Mouse (Mus musculus): ENCODE results near the gene Chrna7. TPM values are rescaled to one million over a fixed set of nuclear protein-coding genes. Genes with fewer than 3 reads are reported as not detected.

Chrna7 gene
- 4.5 and 5.8 TPM in 2 replicates for polyA plus RNA-seq (2015; fragmentation: Nextera tagmentation; extraction: Ambion mirVana)

GRCm38 (mm10) chr7:63212084-63212723, at the start of gene Chrna7:
Gene Chrna7, minus strand, starts transcription at chr7:63212569.
- under 1% methylated on average over 65 of the region's 73 CpGs for WGBS
- peak; percentile 94 for ATAC-seq
- H3K27ac ChIP-seq: peak within 1 kb of the TSS; percentile 75

GRCm38 (mm10) chr7:63249404-63249803, 37.0 kb upstream of the Chrna7 start:
- WGBS: 79% methylated on average over 2 of the region's 2 CpGs

More at GRCm38 (mm10) chr7:63212084-63212723, at the start of gene Chrna7:
- Histone ChIP-seq H3K4me3 (replicated peaks) (peak within 1 kb of the TSS; percentile 76), H3K9me3 (no peaks in the 10 kb centered on the region), H3K27me3 (peaks cover 11% of the 10 kb centered on the region), H3K36me3 (no peaks in the 10 kb centered on the region), H3K4me1 (replicated peaks) (peaks cover 8% of the 10 kb centered on the region), H3K9ac (replicated peaks) (peak within 1 kb of the TSS; percentile 77), H3K4me2 (replicated peaks) (peak within 1 kb of the TSS; percentile 91)

GRCm38 (mm10) chr7:63237852-63238516, 25.6 kb upstream of the Chrna7 start:
- H3K27me3 ChIP-seq: no peaks in the 10 kb centered on the region
- no peak overlapping the region for H3K4me3 ChIP-seq (replicated peaks)
- no peak overlapping the region for H3K4me2 ChIP-seq (replicated peaks)
- ATAC-seq: no peak
- H3K27ac ChIP-seq: no peak overlapping the region
- no peaks in the 10 kb centered on the region for H3K9me3 ChIP-seq
- WGBS: 80% methylated on average over 3 of the region's 3 CpGs
- H3K4me1 ChIP-seq (replicated peaks): no peaks in the 10 kb centered on the region
- H3K9ac ChIP-seq (replicated peaks): no peak overlapping the region
- H3K36me3 ChIP-seq: no peaks in the 10 kb centered on the region

More at GRCm38 (mm10) chr7:63249404-63249803, 37.0 kb upstream of the Chrna7 start:
- Histone ChIP-seq H3K27me3 (no peaks in the 10 kb centered on the region), H3K9ac (replicated peaks) (no peak overlapping the region), H3K4me3 (replicated peaks) (no peak overlapping the region), H3K36me3 (no peaks in the 10 kb centered on the region), H3K4me2 (replicated peaks) (no peak overlapping the region), H3K27ac (no peak overlapping the region), H3K9me3 (no peaks in the 10 kb centered on the region), H3K4me1 (replicated peaks) (no peaks in the 10 kb centered on the region)
- no peak for ATAC-seq

GRCm38 (mm10) chr7:63225066-63225780, 12.9 kb upstream of the Chrna7 start:
- 22% methylated on average over 7 of the region's 7 CpGs for WGBS
- no peaks in the 10 kb centered on the region for H3K9me3 ChIP-seq

GRCm38 (mm10) chr7:63211641-63212083, 707 bp downstream of the Chrna7 start:
- peaks cover 11% of the 10 kb centered on the region for H3K27me3 ChIP-seq
- no peaks in the 10 kb centered on the region for H3K36me3 ChIP-seq
- H3K9me3 ChIP-seq: no peaks in the 10 kb centered on the region
- H3K4me1 ChIP-seq (replicated peaks): peaks cover 8% of the 10 kb centered on the region
- peak overlapping the region; percentile 77 for H3K9ac ChIP-seq (replicated peaks)
- H3K4me2 ChIP-seq (replicated peaks): peak overlapping the region; percentile 91
- ATAC-seq: no peak
- no peak overlapping the region for H3K27ac ChIP-seq
- WGBS: 2% methylated on average over 13 of the region's 13 CpGs
- peak overlapping the region; percentile 76 for H3K4me3 ChIP-seq (replicated peaks)

More at GRCm38 (mm10) chr7:63225066-63225780, 12.9 kb upstream of the Chrna7 start:
- no peak for ATAC-seq
- Histone ChIP-seq H3K27me3 (no peaks in the 10 kb centered on the region), H3K4me1 (replicated peaks) (no peaks in the 10 kb centered on the region), H3K27ac (no peak overlapping the region), H3K9ac (replicated peaks) (no peak overlapping the region), H3K4me3 (replicated peaks) (no peak overlapping the region), H3K4me2 (replicated peaks) (no peak overlapping the region), H3K36me3 (no peaks in the 10 kb centered on the region)

- WGBS: 8% methylated on average over 4 of the region's 4 CpGs
- Histone ChIP-seq H3K4me2 (replicated peaks) (no peak overlapping the region), H3K4me1 (replicated peaks) (peaks cover 8% of the 10 kb centered on the region), H3K36me3 (no peaks in the 10 kb centered on the region), H3K27ac (no peak overlapping the region), H3K9ac (replicated peaks) (no peak overlapping the region), H3K4me3 (replicated peaks) (no peak overlapping the region), H3K27me3 (peaks cover 11% of the 10 kb centered on the region), H3K9me3 (no peaks in the 10 kb centered on the region)
- ATAC-seq: no peak
Measured at GRCm38 (mm10) chr7:63209501-63209900, 2.9 kb downstream of the Chrna7 start.

- Histone ChIP-seq H3K36me3 (no peaks in the 10 kb centered on the region), H3K4me1 (replicated peaks) (peaks cover 8% of the 10 kb centered on the region), H3K4me2 (replicated peaks) (no peak overlapping the region), H3K9me3 (no peaks in the 10 kb centered on the region), H3K27ac (no peak overlapping the region), H3K4me3 (replicated peaks) (no peak overlapping the region), H3K27me3 (peaks cover 11% of the 10 kb centered on the region), H3K9ac (replicated peaks) (no peak overlapping the region)
- ATAC-seq: no peak
- 73% methylated on average over 2 of the region's 2 CpGs for WGBS
Measured at GRCm38 (mm10) chr7:63207137-63207536, 5.2 kb downstream of the Chrna7 start.

- H3K9me3 ChIP-seq: no peaks in the 10 kb centered on the region
- no peaks in the 10 kb centered on the region for H3K36me3 ChIP-seq
- no peak for ATAC-seq
- 50% methylated on average over 2 of the region's 2 CpGs for WGBS
- no peak overlapping the region for H3K9ac ChIP-seq (replicated peaks)
- no peak overlapping the region for H3K27ac ChIP-seq
- peaks cover 9% of the 10 kb centered on the region; the same call in 1 of the 2 replicates for H3K4me1 ChIP-seq (replicated peaks)
- H3K27me3 ChIP-seq: no peaks in the 10 kb centered on the region
- no peak overlapping the region for H3K4me3 ChIP-seq (replicated peaks)
- no peak overlapping the region for H3K4me2 ChIP-seq (replicated peaks)
Measured at GRCm38 (mm10) chr7:63195560-63195959, 16.8 kb downstream of the Chrna7 start.

GRCm38 (mm10) chr7:63189647-63190534, 22.5 kb downstream of the Chrna7 start:
- no peaks in the 10 kb centered on the region for H3K9me3 ChIP-seq
- H3K4me1 ChIP-seq (replicated peaks): peaks cover 8% of the 10 kb centered on the region; the same call in 1 of the 2 replicates
- H3K36me3 ChIP-seq: no peaks in the 10 kb centered on the region
- H3K27ac ChIP-seq: peak overlapping the region; percentile 52
- peak; percentile 72 for ATAC-seq
- 75% methylated on average over 13 of the region's 13 CpGs for WGBS
- H3K9ac ChIP-seq (replicated peaks): no peak overlapping the region; the same call in 1 of the 2 replicates
- H3K4me2 ChIP-seq (replicated peaks): no peak overlapping the region
- H3K4me3 ChIP-seq (replicated peaks): no peak overlapping the region
- H3K27me3 ChIP-seq: no peaks in the 10 kb centered on the region

GRCm38 (mm10) chr7:63170063-63170787, 42.1 kb downstream of the Chrna7 start:
- Histone ChIP-seq H3K4me1 (replicated peaks) (no peaks in the 10 kb centered on the region), H3K4me2 (replicated peaks) (no peak overlapping the region), H3K27me3 (no peaks in the 10 kb centered on the region), H3K36me3 (no peaks in the 10 kb centered on the region), H3K27ac (no peak overlapping the region), H3K4me3 (replicated peaks) (no peak overlapping the region), H3K9me3 (no peaks in the 10 kb centered on the region), H3K9ac (replicated peaks) (no peak overlapping the region)
- WGBS: 75% methylated on average over 3 of the region's 3 CpGs
- no peak for ATAC-seq

- ATAC-seq: no peak
- Histone ChIP-seq H3K4me1 (replicated peaks) (no peaks in the 10 kb centered on the region), H3K4me2 (replicated peaks) (no peak overlapping the region), H3K27me3 (no peaks in the 10 kb centered on the region), H3K36me3 (no peaks in the 10 kb centered on the region), H3K9me3 (no peaks in the 10 kb centered on the region), H3K9ac (replicated peaks) (no peak overlapping the region), H3K27ac (no peak overlapping the region), H3K4me3 (replicated peaks) (no peak overlapping the region)
- WGBS: 95% methylated on average over 3 of the region's 3 CpGs
Measured at GRCm38 (mm10) chr7:63164617-63165016, 47.8 kb downstream of the Chrna7 start.

Measured in midbrain, embryonic 13.5 days (tissue).